Mouse (Mus musculus) bone marrow, adult 2 months (tissue): ENCODE results near the gene Erh.

Source experiments
- CTCF ChIP-seq: fragments of 200-500 bp; IDR thresholded peaks from 2 replicates; pipeline ENCODE4 v1.5.1; 2011; ENCODE audit warnings: low read length, control low read depth; ENCODE audit not compliant: control insufficient read depth, insufficient read depth
- POLR2A ChIP-seq: fragments of 200-500 bp; IDR thresholded peaks from 2 replicates; pipeline ENCODE4 v1.6.1; 2011; ENCODE audit warnings: low read depth, mild to moderate bottlenecking, control low read depth, low read length, borderline replicate concordance; ENCODE audit not compliant: control insufficient read depth

GRCm38 (mm10) chr12:80644506-80644868 is 346 bp upstream of the Erh start:
- TF ChIP-seq CTCF (no peak), POLR2A (no peak)
